Mouse (Mus musculus) G1E (cell line): ENCODE results near the gene Pde10a.

Experiments used
- CTCF ChIP-seq: IDR thresholded peaks from 2 replicates; pipeline ENCODE4 v1.5.1; 2012; ENCODE audit warnings: low read depth, low read length, inconsistent platforms, mixed read lengths
- GATA1 ChIP-seq: IDR thresholded peaks from 2 replicates; pipeline ENCODE4 v1.6.1; 2012; ENCODE audit warnings: borderline replicate concordance, low read length, inconsistent platforms, mixed read lengths
- GATA2 ChIP-seq: IDR thresholded peaks from 2 replicates; pipeline ENCODE4 v1.6.1; 2012; ENCODE audit warnings: low read depth, low read length, inconsistent platforms, borderline replicate concordance
- TAL1 ChIP-seq: conservative IDR thresholded peaks from 2 replicates; pipeline ENCODE4 v1.6.1; 2012; ENCODE audit warnings: low read depth, low read length, inconsistent platforms, mixed read lengths

- TF ChIP-seq CTCF (no peak), TAL1 (no peak), GATA2 (no peak), GATA1 (no peak)
Measured at GRCm38 (mm10) chr17:8892193-8892985, 367.2 kb downstream of the Pde10a start.
